Mouse (Mus musculus) liver, embryonic 11.5 days (tissue): ENCODE measurements around the gene Fgfr2. TPM values are rescaled to one million over a fixed set of nuclear protein-coding genes. Genes with fewer than 3 reads are reported as not detected.
"Not testable (repeated sequence)": the region's sequence is repeated elsewhere in the genome, so short reads cannot be mapped to it uniquely, and the experiment has no call there.

ENCODE experiments used
- ATAC-seq: fragments of 200-750 bp; cut with Nextera tagmentation; replicated peaks from 2 replicates; pipeline ENCODE4 v1.8.0; 2017; ENCODE audit warnings: moderate number of reproducible peaks, mild to moderate bottlenecking, moderate TSS enrichment, moderate library complexity; ENCODE audit not compliant: low FRiP score
- DNase-seq: peaks from one replicate; pipeline ENCODE4 v3.0.0-alpha.2; 2017; ENCODE audit warnings: low spot score
- H3K27ac ChIP-seq: fragments of 300-500 bp; sonication (generic); 2 replicates; pipeline ENCODE4 v1.5.1; 2014; ENCODE audit warnings: mild to moderate bottlenecking, low read depth, low read length, control low read depth
- H3K27me3 ChIP-seq: fragments of 300-500 bp; sonication (generic); replicated peaks from 2 replicates; pipeline ENCODE4 v1.6.1; 2014; ENCODE audit warnings: low read length, mixed read lengths; ENCODE audit not compliant: control insufficient read depth, insufficient read depth
- H3K36me3 ChIP-seq: fragments of 300-500 bp; sonication (generic); 2 replicates; pipeline ENCODE4 v1.6.1; 2014; ENCODE audit warnings: mild to moderate bottlenecking, low read length, moderate library complexity, mixed read lengths; ENCODE audit not compliant: control insufficient read depth, insufficient read depth
- H3K4me1 ChIP-seq: fragments of 300-500 bp; sonication (generic); replicated peaks from 2 replicates; pipeline ENCODE4 v1.6.1; 2014; ENCODE audit warnings: low read length, mixed read lengths; ENCODE audit not compliant: control insufficient read depth, insufficient read depth
- H3K4me2 ChIP-seq: fragments of 300-500 bp; sonication (generic); 2 replicates; pipeline ENCODE4 v1.6.1; 2014; ENCODE audit warnings: mild to moderate bottlenecking, control low read depth, moderate library complexity
- H3K4me3 ChIP-seq: fragments of 300-500 bp; sonication (generic); 2 replicates; pipeline ENCODE4 v1.5.1; 2014; ENCODE audit warnings: low read depth, low read length, control low read depth
- H3K9ac ChIP-seq: fragments of 300-500 bp; sonication (generic); 2 replicates; pipeline ENCODE4 v1.6.1; 2014; ENCODE audit warnings: low read depth, low read length, control low read depth
- H3K9me3 ChIP-seq: fragments of 300-500 bp; sonication (generic); 2 replicates; pipeline ENCODE4 v1.6.1; 2016; ENCODE audit warnings: low read length, inconsistent platforms, mixed read lengths; ENCODE audit not compliant: control insufficient read depth
- WGBS: fragments of 180-500 bp; shearing (Covaris S2); extraction: QIAGEN DNeasy Blood & Tissue Kit; methylation state at CpG from one replicate; pipeline ENCODE4 v1.1.7; 2014; 5-methylcytosine and 5-hydroxymethylcytosine counted together
- polyA plus RNA-seq: library from polyadenylated mRNA; unstranded; fragments of >200 nt; fragmentation: Nextera tagmentation; extraction: Ambion mirVana; gene quantifications from 2 replicates; pipeline ENCODE4 v1.2.1, GENCODE M21; 2014

Gene Fgfr2
- polyA plus RNA-seq, 1 experiment from 2014 or later, result 32.6 TPM

GRCm38 (mm10) chr7:131062541-131062940 is 2060.6 kb downstream of the Fgfr2 start:
- Histone ChIP-seq H3K9me3 (no peaks in the 10 kb centered on the region), H3K27ac (no peak overlapping the region), H3K36me3 (no peaks in the 10 kb centered on the region), H3K4me1 (no peaks in the 10 kb centered on the region), H3K9ac (no peak overlapping the region), H3K4me3 (no peak overlapping the region), H3K27me3 (no peaks in the 10 kb centered on the region), H3K4me2 (no peak overlapping the region)
- 77% methylated on average over 2 of the region's 2 CpGs for WGBS
- DNase-seq (no peak), ATAC-seq (no peak)

GRCm38 (mm10) chr7:131059808-131060207 is 2063.3 kb downstream of the Fgfr2 start:
- WGBS, result 79% methylated on average over 2 of the region's 2 CpGs
- not testable (repeated sequence) for H3K9ac ChIP-seq, ATAC-seq, H3K4me2 ChIP-seq, H3K4me1 ChIP-seq, DNase-seq, H3K4me3 ChIP-seq, H3K9me3 ChIP-seq, H3K27me3 ChIP-seq, H3K36me3 ChIP-seq, H3K27ac ChIP-seq

DNA sequence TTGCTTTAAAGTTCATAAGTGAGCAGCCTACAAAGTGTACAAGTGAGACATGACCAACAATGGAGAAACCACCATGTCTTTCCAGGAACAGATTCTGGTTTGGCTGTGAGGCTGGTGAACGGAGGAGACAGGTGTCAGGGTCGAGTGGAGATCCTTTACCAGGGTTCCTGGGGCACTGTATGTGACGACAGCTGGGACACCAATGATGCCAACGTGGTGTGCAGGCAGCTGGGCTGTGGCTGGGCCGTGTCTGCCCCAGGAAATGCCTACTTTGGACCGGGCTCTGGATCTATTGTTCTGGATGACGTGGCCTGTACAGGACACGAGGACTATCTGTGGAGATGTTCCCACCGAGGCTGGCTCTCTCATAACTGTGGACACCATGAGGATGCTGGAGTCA is 2065.2 kb downstream of the Fgfr2 start:
- DNase-seq, H3K27ac ChIP-seq, H3K4me2 ChIP-seq, H3K4me3 ChIP-seq, ATAC-seq, H3K9me3 ChIP-seq, H3K36me3 ChIP-seq, H3K9ac ChIP-seq, H3K27me3 ChIP-seq, H3K4me1 ChIP-seq: not testable (repeated sequence)
- WGBS, result 73% methylated on average over 9 of the region's 9 CpGs

- ATAC-seq, result no peak
- Histone ChIP-seq H3K9ac (no peak overlapping the region), H3K4me3 (no peak overlapping the region), H3K4me2 (no peak overlapping the region), H3K36me3 (no peaks in the 10 kb centered on the region), H3K4me1 (no peaks in the 10 kb centered on the region), H3K9me3 (no peaks in the 10 kb centered on the region), H3K27me3 (no peaks in the 10 kb centered on the region), H3K27ac (no peak overlapping the region)
- DNase-seq, result no peak
These were observed 2068.3 kb downstream of the Fgfr2 start for GRCm38 (mm10) chr7:131054808-131055370.

DNA sequence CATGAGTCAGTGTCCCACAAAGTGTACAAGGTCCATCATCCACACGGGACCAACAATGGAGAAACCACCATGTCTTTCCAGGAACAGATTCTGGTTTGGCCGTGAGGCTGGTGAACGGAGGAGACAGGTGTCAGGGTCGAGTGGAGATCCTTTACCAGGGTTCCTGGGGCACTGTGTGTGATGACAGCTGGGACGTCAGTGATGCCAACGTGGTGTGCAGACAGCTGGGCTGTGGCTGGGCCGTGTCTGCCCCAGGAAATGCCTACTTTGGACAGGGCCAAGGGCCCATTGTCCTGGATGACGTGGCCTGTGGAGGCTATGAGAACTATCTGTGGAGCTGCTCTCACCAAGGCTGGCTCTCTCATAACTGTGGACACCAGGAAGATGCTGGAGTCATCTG is 2073.3 kb downstream of the Fgfr2 start:
- H3K36me3 ChIP-seq, H3K4me3 ChIP-seq, ATAC-seq, H3K9ac ChIP-seq, H3K27ac ChIP-seq, DNase-seq, H3K4me1 ChIP-seq, H3K9me3 ChIP-seq, H3K4me2 ChIP-seq, H3K27me3 ChIP-seq: not testable (repeated sequence)
- WGBS, result 75% methylated on average over 8 of the region's 8 CpGs

GRCm38 (mm10) chr7:131045258-131045835 is 2077.8 kb downstream of the Fgfr2 start:
- not testable (repeated sequence) for H3K9ac ChIP-seq, DNase-seq, ATAC-seq, H3K4me1 ChIP-seq, H3K27ac ChIP-seq, H3K4me2 ChIP-seq, H3K4me3 ChIP-seq, H3K36me3 ChIP-seq, H3K27me3 ChIP-seq, H3K9me3 ChIP-seq
- 26% methylated on average over 3 of the region's 3 CpGs for WGBS

DNA sequence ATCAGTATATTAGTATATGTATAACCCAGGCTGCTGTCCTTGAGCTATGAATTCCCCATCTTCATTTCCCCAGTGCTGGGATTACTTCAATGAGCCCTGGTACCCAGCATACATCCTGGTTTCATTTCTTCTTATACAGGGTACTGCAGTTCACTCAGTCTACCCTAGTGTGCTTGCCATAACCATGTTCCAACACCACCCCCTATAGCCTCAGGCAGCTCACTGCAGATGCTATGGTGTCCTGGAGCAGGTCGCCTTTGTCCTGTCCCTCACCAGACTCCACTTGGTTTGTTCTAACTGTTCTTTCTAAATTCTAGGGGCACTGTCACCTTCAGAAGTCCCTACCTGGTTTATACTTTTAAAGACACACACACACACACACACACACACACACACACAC is 2080.5 kb downstream of the Fgfr2 start:
- Histone ChIP-seq H3K4me2 (no peak overlapping the region), H3K27me3 (no peaks in the 10 kb centered on the region), H3K4me3 (no peak overlapping the region), H3K4me1 (no peaks in the 10 kb centered on the region), H3K27ac (no peak overlapping the region), H3K9ac (no peak overlapping the region), H3K36me3 (no peaks in the 10 kb centered on the region), H3K9me3 (no peaks in the 10 kb centered on the region)
- DNase-seq (no peak), ATAC-seq (no peak)
- 58% methylated on average over 1 of the region's 1 CpGs for WGBS

DNA sequence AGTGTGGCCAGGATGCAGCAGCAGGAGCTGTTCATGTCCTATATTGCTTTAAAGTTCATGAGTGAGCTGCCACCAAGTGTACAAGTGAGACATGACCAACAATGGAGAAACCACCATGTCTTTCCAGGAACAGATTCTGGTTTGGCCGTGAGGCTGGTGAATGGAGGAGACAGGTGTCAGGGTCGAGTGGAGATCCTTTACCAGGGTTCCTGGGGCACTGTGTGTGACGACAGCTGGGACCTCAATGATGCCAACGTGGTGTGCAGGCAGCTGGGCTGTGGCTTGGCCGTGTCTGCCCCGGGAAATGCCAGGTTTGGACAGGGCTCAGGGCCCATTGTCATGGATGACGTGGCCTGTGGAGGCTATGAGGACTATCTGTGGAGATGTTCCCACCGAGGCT is 2082.4 kb downstream of the Fgfr2 start:
- not testable (repeated sequence) for H3K4me2 ChIP-seq, H3K9ac ChIP-seq, H3K27me3 ChIP-seq, H3K9me3 ChIP-seq, DNase-seq, H3K27ac ChIP-seq, H3K4me1 ChIP-seq, H3K4me3 ChIP-seq, H3K36me3 ChIP-seq, ATAC-seq
- 70% methylated on average over 8 of the region's 8 CpGs for WGBS

- ATAC-seq, result no peak
- Histone ChIP-seq H3K27me3 (no peaks in the 10 kb centered on the region), H3K4me1 (no peaks in the 10 kb centered on the region), H3K36me3 (no peaks in the 10 kb centered on the region), H3K27ac (no peak overlapping the region), H3K9me3 (no peaks in the 10 kb centered on the region), H3K4me3 (no peak overlapping the region), H3K9ac (no peak overlapping the region), H3K4me2 (no peak overlapping the region)
- DNase-seq, result no peak
- WGBS, result 58% methylated on average over 2 of the region's 2 CpGs
These were observed 2086.1 kb downstream of the Fgfr2 start for GRCm38 (mm10) chr7:131037083-131037482.
